Mouse (Mus musculus): ENCODE results near the gene Ccm2l.

Ccm2l gene

GRCm38 (mm10) chr2:153107046-153107766 is 41.5 kb downstream of the Ccm2l start:
- no peak for DNase-seq

GRCm38 (mm10) chr2:153107802-153108201 is 42.0 kb downstream of the Ccm2l start:
- DNase-seq, result no peak

GRCm38 (mm10) chr2:153108313-153109264 is 42.8 kb downstream of the Ccm2l start, which contains the start of gene Hck:
Gene Hck, plus strand, starts transcription at chr2:153108468.
- DNase-seq, result peak; percentile 42

GRCm38 (mm10) chr2:153109596-153109995 is 43.8 kb downstream of the Ccm2l start:
- DNase-seq, result no peak

GRCm38 (mm10) chr2:153111298-153111697 is 45.5 kb downstream of the Ccm2l start:
- no peak for DNase-seq

GRCm38 (mm10) chr2:153115679-153116081 is 49.9 kb downstream of the Ccm2l start:
- DNase-seq, result no peak

GRCm38 (mm10) chr2:153117051-153117486 is 51.3 kb downstream of the Ccm2l start:
- DNase-seq, result no peak

GRCm38 (mm10) chr2:153119488-153119887 is 53.7 kb downstream of the Ccm2l start:
- DNase-seq, result no peak

- no peak for DNase-seq
Observed at GRCm38 (mm10) chr2:153120126-153120525, 54.4 kb downstream of the Ccm2l start.

GRCm38 (mm10) chr2:153121821-153122615 is 56.3 kb downstream of the Ccm2l start:
- no peak for DNase-seq

- DNase-seq, result no peak
Observed at GRCm38 (mm10) chr2:153122701-153123100, 56.9 kb downstream of the Ccm2l start.

- no peak for DNase-seq
Observed at GRCm38 (mm10) chr2:153125875-153126274, 60.1 kb downstream of the Ccm2l start.

- DNase-seq, result peak; percentile 31
Observed at GRCm38 (mm10) chr2:153131019-153131418, 65.3 kb downstream of the Ccm2l start.
